Mouse (Mus musculus): ENCODE data around the gene Cbfa2t3.

Cbfa2t3 gene

GRCm38 (mm10) chr8:122663106-122663505 is 35.8 kb downstream of the Cbfa2t3 start:
- no peak for DNase-seq

GRCm38 (mm10) chr8:122661894-122662293 is 37.0 kb downstream of the Cbfa2t3 start:
- no peak for DNase-seq

GRCm38 (mm10) chr8:122661138-122661537 is 37.8 kb downstream of the Cbfa2t3 start:
- DNase-seq = peak; percentile 47

GRCm38 (mm10) chr8:122660022-122660421 is 38.9 kb downstream of the Cbfa2t3 start:
- DNase-seq = no peak

- DNase-seq = no peak
These were observed 40.1 kb downstream of the Cbfa2t3 start for GRCm38 (mm10) chr8:122658807-122659160.

- DNase-seq = no peak
These were observed 40.6 kb downstream of the Cbfa2t3 start for GRCm38 (mm10) chr8:122658149-122658806.

GRCm38 (mm10) chr8:122656056-122656999 is 42.6 kb downstream of the Cbfa2t3 start:
- DNase-seq = no peak

- no peak for DNase-seq
These were observed 44.1 kb downstream of the Cbfa2t3 start for GRCm38 (mm10) chr8:122654768-122655167.

- no peak for DNase-seq
These were observed 46.3 kb downstream of the Cbfa2t3 start for GRCm38 (mm10) chr8:122652643-122653042.

GRCm38 (mm10) chr8:122651326-122651921 is 47.5 kb downstream of the Cbfa2t3 start:
- no peak for DNase-seq

GRCm38 (mm10) chr8:122648192-122648970 is 50.5 kb downstream of the Cbfa2t3 start:
- no peak for DNase-seq

GRCm38 (mm10) chr8:122646337-122646736 is 52.6 kb downstream of the Cbfa2t3 start:
- no peak for DNase-seq

- DNase-seq = no peak
These were observed 54.5 kb downstream of the Cbfa2t3 start for GRCm38 (mm10) chr8:122644175-122644954.

- peak; percentile 53 for DNase-seq
These were observed 56.8 kb downstream of the Cbfa2t3 start for GRCm38 (mm10) chr8:122642071-122642470.

GRCm38 (mm10) chr8:122641406-122641805 is 57.5 kb downstream of the Cbfa2t3 start:
- DNase-seq = no peak

- no peak for DNase-seq
These were observed 58.1 kb downstream of the Cbfa2t3 start for GRCm38 (mm10) chr8:122640825-122641224.

- peak; percentile 67 for DNase-seq
These were observed 59.2 kb downstream of the Cbfa2t3 start for GRCm38 (mm10) chr8:122639521-122640248.

GRCm38 (mm10) chr8:122638601-122639000 is 60.3 kb downstream of the Cbfa2t3 start:
- peak; percentile 57 for DNase-seq

- no peak for DNase-seq
These were observed 61.7 kb downstream of the Cbfa2t3 start for GRCm38 (mm10) chr8:122637230-122637629.

GRCm38 (mm10) chr8:122636803-122637175 is 62.1 kb downstream of the Cbfa2t3 start:
- DNase-seq = no peak
